Mouse (Mus musculus) gastrocnemius, postnatal 36 days (tissue): ENCODE data around the gene Etv5. TPM values are rescaled to one million over a fixed set of nuclear protein-coding genes. Genes with fewer than 3 reads are reported as not detected.

Experiments
- DNase-seq, 2 experiments: peaks; one replicate each; pipeline ENCODE4 v3.0.0; 2022
- intact Hi-C: fragments of 180-260 bp; cut with DNase I; formaldehyde crosslinking; loops from one replicate; pipeline ENCODE4 v1.15.1; 2025
- long read RNA-seq, 2 experiments: library from polyadenylated mRNA; stranded (forward); transcript quantifications; one replicate each; pipeline ENCODE4 v2.0.0; 2021
- total RNA-seq, 2 experiments: library from RNA; stranded (reverse); gene quantifications; 2 replicates each; pipeline ENCODE4 v1.2.3; 2021

The Etv5 gene
- total RNA-seq = 10 to 100 TPM; 10.6 to 13.1 TPM
- long read RNA-seq, experiment 1, partial matches to known transcripts = 1 of 8 reads
- long read RNA-seq, experiment 1, other reads (novel, unspliced or antisense) = 6 of 8 reads
- long read RNA-seq, experiment 2, partial matches to known transcripts = 2 of 9 reads
- long read RNA-seq, experiment 2, other reads (novel, unspliced or antisense) = 4 of 9 reads

GRCm38 (mm10) chr16:22439499-22440177 is at the start of gene Etv5:
Gene Etv5 (minus strand): TSS chr16:22439719.
- intact Hi-C loops = loop anchor here (5.0 to 10.0 kb wide), 3 partner anchors 88 to 135 kb away; no protein-coding TSS in a partner anchor

GRCm38 (mm10) chr16:22483900-22484299 is 44.4 kb upstream of the Etv5 start:
- DNase-seq = no peak
- intact Hi-C loops = no loop called here

More at GRCm38 (mm10) chr16:22439499-22440177, at the start of gene Etv5:
- DNase-seq = peak; percentile 98 to 99

DNA sequence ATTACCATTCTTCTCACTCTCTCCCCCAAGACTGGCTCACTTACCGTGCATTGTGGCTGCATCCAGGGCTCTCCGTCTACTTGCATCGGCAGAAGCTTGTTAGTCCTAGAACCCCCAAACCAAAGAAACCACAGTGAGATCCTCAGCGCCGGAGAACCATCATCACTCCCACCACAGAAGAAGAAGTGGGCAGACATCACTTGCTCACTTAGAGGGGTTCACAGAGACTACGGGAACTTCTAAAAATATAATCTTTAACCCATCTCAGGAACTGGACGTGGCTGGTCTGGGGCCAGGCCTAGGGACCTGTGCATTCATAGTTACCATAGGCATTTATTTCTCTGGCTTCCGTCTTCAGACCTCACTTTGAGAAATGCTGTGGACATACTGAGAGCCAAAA is 39.8 kb upstream of the Etv5 start:
- DNase-seq = no peak
- intact Hi-C loops = no loop called here

GRCm38 (mm10) chr16:22471728-22472127 is 32.2 kb upstream of the Etv5 start:
- intact Hi-C loops = no loop called here
- no peak for DNase-seq

GRCm38 (mm10) chr16:22469385-22469784 is 29.9 kb upstream of the Etv5 start:
- intact Hi-C loops = no loop called here
- no peak for DNase-seq

- intact Hi-C loops = no loop called here
- DNase-seq = no peak
Observed at GRCm38 (mm10) chr16:22467111-22467510, 27.6 kb upstream of the Etv5 start.

DNA sequence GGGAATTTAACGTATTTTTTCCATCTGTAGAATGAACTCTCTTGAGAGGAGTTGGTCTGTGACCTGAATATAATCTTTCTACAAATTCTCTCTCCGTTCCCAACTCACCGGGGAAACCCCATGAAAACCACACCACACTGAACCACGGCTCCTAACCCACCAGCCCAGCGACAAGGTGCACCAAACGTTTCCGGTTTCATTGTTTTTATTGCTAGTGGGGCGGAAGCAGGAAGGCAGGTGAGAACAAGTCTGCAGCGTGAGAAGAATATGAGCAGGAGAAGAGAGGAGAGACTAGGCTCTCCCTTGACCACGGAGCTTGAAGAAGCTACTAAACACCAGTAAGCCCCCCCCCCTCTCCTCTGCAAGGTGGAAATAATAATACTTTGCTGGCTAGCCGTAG is 26.9 kb upstream of the Etv5 start:
- no peak for DNase-seq
- intact Hi-C loops = no loop called here

- DNase-seq = no peak
- intact Hi-C loops = no loop called here
Observed at GRCm38 (mm10) chr16:22462220-22462619, 22.7 kb upstream of the Etv5 start.

DNA sequence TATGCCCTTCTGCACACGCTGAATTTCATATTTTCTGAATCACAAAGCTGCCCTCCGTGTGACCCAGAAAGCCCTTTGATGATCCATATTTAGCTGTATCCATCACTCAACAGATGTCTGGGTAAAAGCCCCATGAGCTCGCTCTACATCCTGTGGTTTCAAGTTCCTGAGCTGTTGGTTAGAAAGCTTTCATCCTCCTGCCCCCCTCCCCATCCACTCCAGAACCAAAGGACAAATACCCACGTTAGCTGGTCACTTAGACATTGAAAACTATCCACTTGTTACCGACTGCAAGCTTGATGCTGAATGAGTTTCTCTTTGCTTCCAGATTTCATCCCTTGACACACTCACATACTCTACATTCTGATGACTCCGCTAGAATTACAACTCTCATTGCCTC is 22.2 kb upstream of the Etv5 start:
- DNase-seq = no peak
- intact Hi-C loops = no loop called here

GRCm38 (mm10) chr16:22460960-22461359 is 21.4 kb upstream of the Etv5 start:
- intact Hi-C loops = no loop called here
- DNase-seq = no peak

DNA sequence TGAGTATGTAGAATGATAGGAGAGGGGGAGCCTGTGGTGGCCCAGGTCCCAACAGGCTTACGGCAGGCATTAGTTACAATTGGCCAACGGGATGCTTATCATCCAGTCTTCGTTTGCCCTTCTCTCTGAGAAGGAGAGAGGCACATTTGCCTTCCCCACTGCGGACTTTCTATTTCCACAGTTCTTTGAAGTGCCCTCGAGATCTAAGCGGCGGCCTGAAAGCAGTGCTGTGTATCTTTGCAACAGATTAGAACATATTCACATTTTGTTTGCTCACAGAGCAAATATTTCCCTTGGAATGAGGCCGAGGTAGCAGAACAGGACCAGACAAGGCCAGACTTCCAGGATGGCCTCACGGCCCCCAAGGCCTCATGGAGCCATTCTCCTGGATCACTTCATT is 12.6 kb upstream of the Etv5 start:
- no peak for DNase-seq
- intact Hi-C loops = no loop called here

DNA sequence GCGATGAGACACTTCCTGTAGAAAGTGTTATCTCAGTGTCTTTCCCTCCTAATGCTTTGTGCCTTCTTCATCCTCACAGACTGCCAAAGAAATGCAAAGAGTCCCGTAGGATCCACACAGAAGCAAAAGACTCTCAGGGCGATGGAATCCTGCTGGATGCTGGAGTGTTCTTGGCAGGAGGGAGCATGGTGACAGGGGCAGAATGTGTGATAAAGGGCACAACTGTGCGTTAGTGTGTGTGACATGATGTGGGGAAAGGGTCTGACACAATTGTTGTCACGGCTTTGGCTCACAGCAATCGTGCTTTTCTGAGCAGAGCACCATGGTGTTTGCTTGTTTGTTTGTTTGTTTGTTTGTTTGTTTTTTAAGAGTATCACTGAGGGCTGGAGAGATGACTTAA is 8.6 kb upstream of the Etv5 start:
- intact Hi-C loops = no loop called here
- DNase-seq = no peak

- intact Hi-C loops = loop anchor here (1.0 to 5.0 kb wide), 3 partner anchors 14 to 103 kb away; no protein-coding TSS in a partner anchor
- no peak for DNase-seq
Observed at GRCm38 (mm10) chr16:22444786-22445185, 5.3 kb upstream of the Etv5 start.

DNA sequence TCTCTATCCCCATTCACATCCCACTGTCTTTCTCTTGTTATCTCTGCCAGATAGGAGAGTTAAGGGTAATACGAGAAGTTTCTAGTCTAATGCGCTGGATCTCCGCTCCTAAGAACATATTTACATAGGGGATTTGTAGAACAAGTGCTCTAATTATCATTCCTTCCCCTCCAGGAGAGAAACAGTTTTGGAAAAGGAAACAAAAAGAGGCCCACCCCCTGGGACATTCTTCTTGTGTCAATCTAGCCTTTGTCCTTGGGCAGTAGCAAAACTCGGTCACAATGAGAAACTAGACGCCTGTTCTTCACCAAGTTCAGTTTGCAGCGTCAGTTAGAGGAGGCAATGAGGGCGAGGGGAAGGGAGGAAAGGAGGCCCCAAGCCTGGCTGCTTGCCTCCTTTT is 2.7 kb upstream of the Etv5 start:
- no peak for DNase-seq
- intact Hi-C loops = loop anchor here (5.0 kb wide), 2 partner anchors 85 to 105 kb away; no protein-coding TSS in a partner anchor

GRCm38 (mm10) chr16:22441317-22441716 is 1.8 kb upstream of the Etv5 start:
- no peak for DNase-seq
- intact Hi-C loops = loop anchor here (5.0 kb wide), 2 partner anchors 86 to 106 kb away; no protein-coding TSS in a partner anchor

GRCm38 (mm10) chr16:22440269-22440668 is 750 bp upstream of the Etv5 start:
- intact Hi-C loops = loop anchor here (5.0 kb wide), 2 partner anchors 87 to 107 kb away; no protein-coding TSS in a partner anchor
- peak; percentile 18 to 34 for DNase-seq

DNA sequence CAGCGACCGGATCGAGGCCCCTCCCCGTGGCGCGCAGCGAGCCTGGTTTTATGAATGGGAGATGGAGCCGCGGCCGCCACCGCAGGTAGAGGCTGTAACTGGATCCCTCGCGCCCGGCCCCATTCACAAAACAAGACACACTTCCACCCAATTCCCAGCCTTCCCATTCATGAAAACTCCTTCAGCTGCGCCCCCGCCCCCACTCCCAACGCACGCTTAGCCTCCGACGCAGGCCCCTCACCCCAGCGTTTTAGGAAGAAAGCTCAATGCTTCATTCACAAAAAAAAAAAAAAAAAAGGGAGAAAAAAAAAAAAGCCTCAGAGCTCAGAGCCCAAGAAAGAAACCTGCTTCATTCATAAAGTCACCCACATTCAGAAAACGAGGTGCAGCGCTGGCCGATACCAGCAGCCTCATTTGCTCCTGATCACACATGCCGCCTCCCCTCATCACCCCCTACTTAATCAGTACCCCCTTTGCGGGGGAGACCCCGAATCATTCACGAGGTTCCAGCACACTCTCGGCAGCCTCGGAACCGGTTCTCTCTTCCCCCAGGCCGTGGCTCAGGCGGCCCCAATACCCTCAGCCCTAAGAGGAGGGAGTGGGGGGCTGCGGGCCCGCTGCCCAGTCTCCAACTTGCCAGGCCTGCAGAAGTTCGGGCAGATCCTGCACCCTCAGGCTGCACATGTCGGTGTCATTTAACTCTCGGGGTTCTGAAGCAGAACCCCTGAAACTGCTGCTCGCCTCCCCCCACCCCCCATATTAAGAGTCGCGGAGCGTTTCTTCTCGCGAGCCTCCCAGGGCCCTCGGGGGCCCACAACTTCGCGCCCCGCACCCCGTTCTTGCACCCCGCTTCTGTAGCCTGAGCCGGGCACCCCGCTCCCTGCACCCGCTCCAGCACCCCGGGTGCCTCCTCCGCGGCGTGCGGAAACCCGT is 812 bp downstream of the Etv5 start:
- peak; percentile 39 to 51 for DNase-seq
- intact Hi-C loops = loop anchor here (10.0 kb wide), 1 partner anchor 134 kb away; no protein-coding TSS in a partner anchor

GRCm38 (mm10) chr16:22436106-22436505 is 3.4 kb downstream of the Etv5 start:
- DNase-seq = no peak
- intact Hi-C loops = loop anchor here (10.0 kb wide), 1 partner anchor 131 kb away; no protein-coding TSS in a partner anchor

GRCm38 (mm10) chr16:22434530-22434929 is 5.0 kb downstream of the Etv5 start:
- intact Hi-C loops = loop anchor here (10.0 kb wide), 1 partner anchor 130 kb away; no protein-coding TSS in a partner anchor
- no peak for DNase-seq

DNA sequence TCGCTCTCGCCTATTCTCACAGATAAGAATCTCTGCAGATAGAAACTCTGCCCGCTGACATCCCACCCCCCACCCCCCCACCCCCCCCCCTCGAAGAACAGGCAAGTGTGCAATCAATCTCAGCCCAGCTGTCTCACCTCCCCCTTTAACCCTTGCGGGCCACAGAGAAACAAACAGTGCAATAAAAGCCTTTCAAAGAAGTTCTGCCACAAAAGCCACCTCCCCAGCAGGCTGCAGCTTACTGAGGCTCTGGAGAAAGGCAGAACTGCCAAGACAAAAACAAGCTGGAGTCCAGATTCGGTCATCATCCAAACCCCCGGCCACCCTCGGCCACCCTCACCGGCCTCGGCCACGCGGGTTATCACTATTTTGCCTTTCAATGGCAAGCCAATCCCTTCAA is 5.6 kb downstream of the Etv5 start:
- no peak for DNase-seq
- intact Hi-C loops = loop anchor here (10.0 kb wide), 1 partner anchor 129 kb away; no protein-coding TSS in a partner anchor

DNA sequence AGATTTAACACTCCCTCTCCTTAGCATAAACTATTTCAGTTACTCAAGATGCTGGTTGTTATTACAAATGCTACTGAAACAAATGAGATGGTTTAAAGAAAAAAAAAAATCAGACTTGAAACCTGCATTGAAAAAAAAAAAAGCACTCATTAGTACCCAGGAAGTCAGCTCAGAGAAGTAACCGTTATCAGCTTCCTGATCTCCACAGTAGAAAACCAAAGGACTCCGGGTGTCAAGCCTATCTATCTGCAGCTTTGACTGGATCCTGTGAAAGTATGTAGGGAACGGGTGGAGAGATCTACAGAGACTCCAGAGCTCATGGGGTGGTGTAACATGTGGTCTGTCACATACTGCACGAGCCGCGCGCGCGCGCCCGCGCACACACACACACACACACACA is 7.7 kb downstream of the Etv5 start:
- no peak for DNase-seq
- intact Hi-C loops = loop anchor here (10.0 kb wide), 1 partner anchor 127 kb away; no protein-coding TSS in a partner anchor
